Mouse (Mus musculus) forebrain, embryonic 14.5 days (tissue): ENCODE data around the gene Slc25a11. TPM values are rescaled to one million over a fixed set of nuclear protein-coding genes. Genes with fewer than 3 reads are reported as not detected.

Source experiments
- polyA plus RNA-seq: library from polyadenylated mRNA; unstranded; fragments of >200 nt; fragmentation: Nextera tagmentation; extraction: Ambion mirVana; gene quantifications from 2 replicates; pipeline ENCODE4 v1.2.1, GENCODE M21; 2014

Slc25a11 gene
- polyA plus RNA-seq, 1 experiment from 2014 or later, result 190 TPM

Other genes starting within 250 kb of the Slc25a11 start
- gene Pelp1, start 237.4 kb downstream of the Slc25a11 start, polyA plus RNA-seq, result 21.4 and 32.5 TPM in 2 replicates
- gene Arrb2, start 214.8 kb downstream of the Slc25a11 start, polyA plus RNA-seq, result 47.4 and 49.2 TPM in 2 replicates
- gene Med11, start 195.6 kb downstream of the Slc25a11 start, polyA plus RNA-seq, result 49.2 and 54.3 TPM in 2 replicates
- gene Zmynd15, start 188.0 kb downstream of the Slc25a11 start, polyA plus RNA-seq, result 0.19 and 0.42 TPM in 2 replicates
- 1.5 and 1.9 TPM in 2 replicates for gene Cxcl16, start 187.5 kb downstream of the Slc25a11 start, polyA plus RNA-seq
- gene Tm4sf5, start 142.2 kb downstream of the Slc25a11 start, polyA plus RNA-seq, result 1.1 and 3.4 TPM in 2 replicates
- 0.37 TPM in 1 of 2 replicates, not detected in the other for gene Vmo1, start 132.9 kb downstream of the Slc25a11 start, polyA plus RNA-seq
- 0.42 TPM in 1 of 2 replicates, not detected in the other for gene Gltpd2, start 128.3 kb downstream of the Slc25a11 start, polyA plus RNA-seq
- 841 and 1,034 TPM in 2 replicates for gene Psmb6, start 122.1 kb downstream of the Slc25a11 start, polyA plus RNA-seq
- not detected in 2 replicates for gene Gm40193, start 114.5 kb downstream of the Slc25a11 start, polyA plus RNA-seq
- 4.8 and 5.8 TPM in 2 replicates for gene Pld2, start 107.4 kb downstream of the Slc25a11 start, polyA plus RNA-seq
- 10.4 and 13.6 TPM in 2 replicates for gene Mink1, start 84.6 kb downstream of the Slc25a11 start, polyA plus RNA-seq
- gene 4930544D05Rik, start 31.6 kb downstream of the Slc25a11 start, polyA plus RNA-seq, result not detected in 2 replicates
- not detected in 2 replicates for gene Chrne, start 28.3 kb downstream of the Slc25a11 start, polyA plus RNA-seq
- 0.17 and 0.22 TPM in 2 replicates for gene Gp1ba, start 8.4 kb downstream of the Slc25a11 start, polyA plus RNA-seq
- 105 and 118 TPM in 2 replicates for gene Rnf167, start 244 bp downstream of the Slc25a11 start, polyA plus RNA-seq
- gene Pfn1, start 7.2 kb upstream of the Slc25a11 start, polyA plus RNA-seq, result 793 and 798 TPM in 2 replicates
- 5.7 and 5.9 TPM in 2 replicates for gene Eno3, start 9.7 kb upstream of the Slc25a11 start, polyA plus RNA-seq
- 65.4 and 83.9 TPM in 2 replicates for gene Spag7, start 21.9 kb upstream of the Slc25a11 start, polyA plus RNA-seq
- 8.7 and 14.9 TPM in 2 replicates for gene Camta2, start 40.6 kb upstream of the Slc25a11 start, polyA plus RNA-seq
- gene Inca1, start 52.7 kb upstream of the Slc25a11 start, polyA plus RNA-seq, result 0.75 and 1.1 TPM in 2 replicates
- gene Kif1c, start 53.1 kb upstream of the Slc25a11 start, polyA plus RNA-seq, result 4.6 and 4.7 TPM in 2 replicates
- 14.9 and 16.2 TPM in 2 replicates for gene Zfp3, start 116.7 kb upstream of the Slc25a11 start, polyA plus RNA-seq
- not detected in 2 replicates for gene Scimp, start 165.1 kb upstream of the Slc25a11 start, polyA plus RNA-seq
- gene Rabep1, start 197.3 kb upstream of the Slc25a11 start, polyA plus RNA-seq, result 50.3 and 62.7 TPM in 2 replicates